Comparison of ENCODE assay signal across 8 mouse cellular contexts in genomic region chr2:78870443-78871025, GRCm38 (mm10). TPM values are rescaled to one million over a fixed set of nuclear protein-coding genes. Genes with fewer than 3 reads are reported as not detected.
DNase-seq lines count a peak whose midpoint lies in the region; ATAC-seq and TF ChIP-seq lines count a peak whose summit lies in the region.

No protein-coding gene starts in this region.

- peak; percentile 30 for DNase-seq in cerebellum, adult 8-10 months
- no peak for DNase-seq in cerebellum, adult 11-12 months
- peak; percentile 22 to 38 for DNase-seq in B cell, adult 2 months
- DNase-seq in heart, postnatal 10 days = peak; percentile 42 to 43
- DNase-seq in lung, postnatal 0 days (ENCODE audit: low spot score) = peak; percentile 40
- no peak for DNase-seq in ovary, postnatal 36 days (ENCODE audit: low spot score)

- H3K4me2 ChIP-seq in lung, postnatal 0 days (replicated peaks; ENCODE audit: low read depth, low read length) = peak overlapping the region; percentile 79
- peak overlapping the region; percentile 70 for H3K4me2 ChIP-seq in stomach, embryonic 14.5 days (replicated peaks; ENCODE audit: low read depth, low read length)

- H3K9ac ChIP-seq in lung, postnatal 0 days (replicated peaks; ENCODE audit: low read depth) = peak overlapping the region; percentile 92
- H3K9ac ChIP-seq in stomach, embryonic 14.5 days (replicated peaks; ENCODE audit: low read depth, low read length) = peak overlapping the region; percentile 97

- no peak for TF ChIP-seq EP300 in lung, postnatal 0 days (IDR thresholded peaks at IDR 0.05)

- WGBS in lung, postnatal 0 days = 5% methylated on average over 10 of the region's 10 CpGs
- 9% methylated on average over 10 of the region's 10 CpGs for WGBS in stomach, embryonic 14.5 days

- TF ChIP-seq CTCF in lung, postnatal 0 days (IDR thresholded peaks at IDR 0.05) = no peak

- H3K27me3 ChIP-seq in lung, postnatal 0 days (replicated peaks; ENCODE audit: insufficient read depth, low read length) = no peaks in the 10 kb centered on the region
- no peaks in the 10 kb centered on the region for H3K27me3 ChIP-seq in stomach, embryonic 14.5 days (ENCODE audit: control insufficient read depth, insufficient read depth, low read length)

- intact Hi-C loops in heart, postnatal 10 days (cut with DNase I) = no loop called here

- H3K4me1 ChIP-seq in lung, postnatal 0 days (ENCODE audit: insufficient read depth, low read depth, low read length) = peaks cover 14% of the 10 kb centered on the region; the same call in 1 of the 2 replicates
- H3K4me1 ChIP-seq in stomach, embryonic 14.5 days (ENCODE audit: control insufficient read depth, insufficient read depth, low read length) = peaks cover 27% of the 10 kb centered on the region

- peak overlapping the region; percentile 98 for H3K4me3 ChIP-seq in lung, postnatal 0 days (ENCODE audit: low read depth, low read length)
- H3K4me3 ChIP-seq in stomach, embryonic 14.5 days (ENCODE audit: low read depth, low read length) = peak overlapping the region; percentile 72

- H3K27ac ChIP-seq in lung, postnatal 0 days (ENCODE audit: low read length) = no peak overlapping the region
- no peak overlapping the region for H3K27ac ChIP-seq in stomach, embryonic 14.5 days (ENCODE audit: low read length)

- no peaks in the 10 kb centered on the region for H3K36me3 ChIP-seq in lung, postnatal 0 days (ENCODE audit: insufficient read depth, low read length)
- peaks cover 2% of the 10 kb centered on the region; the same call in 1 of the 2 replicates for H3K36me3 ChIP-seq in stomach, embryonic 14.5 days (ENCODE audit: control insufficient read depth, insufficient read depth, low read length)

- peak; percentile 4; the same call in 1 of the 2 replicates for ATAC-seq in common myeloid progenitor, adult 5-6 weeks (replicated peaks; ENCODE audit: low read depth, poor library complexity, severe bottlenecking)
- ATAC-seq in lung, postnatal 0 days = no peak
- ATAC-seq in stomach, embryonic 14.5 days (ENCODE audit: insufficient number of reproducible peaks, insufficient read depth, low FRiP score, low read depth) = no peak

- H3K9me3 ChIP-seq in lung, postnatal 0 days (ENCODE audit: low read length) = no peaks in the 10 kb centered on the region
- H3K9me3 ChIP-seq in stomach, embryonic 14.5 days (ENCODE audit: control insufficient read depth, low read depth, low read length) = no peaks in the 10 kb centered on the region

RNA-seq across cellular contexts. Expression of gene Ube2e3, which starts 2.6 kb away (rescaled TPM):
- 77.6 and 98.7 TPM in 2 replicates for total RNA-seq in common myeloid progenitor, adult 5-6 weeks (2017)
- total RNA-seq in heart, postnatal 10 days (2021) = 10 to 100 TPM; 68.1 to 73.4 TPM
- polyA plus RNA-seq in lung, postnatal 0 days (2015; fragmentation: Nextera tagmentation; extraction: Ambion mirVana) = 94.7 and 97.5 TPM in 2 replicates
- polyA plus RNA-seq in stomach, embryonic 14.5 days (2014; fragmentation: Nextera tagmentation; extraction: Ambion mirVana) = 157 and 161 TPM in 2 replicates

Comparison
In these comparisons a context has a peak if more than half of its experiments do, and no peak if none do; other contexts are left out.
1. DNase-seq: peak in cerebellum, adult 8-10 months (single experiment), B cell, adult 2 months (2 of 2), heart, postnatal 10 days (2 of 2) and lung, postnatal 0 days (single experiment); none in cerebellum, adult 11-12 months (single experiment) and ovary, postnatal 36 days (single experiment).